Mouse (Mus musculus) cerebellum, adult 9-11 months (tissue): ENCODE data around the gene Itfg2.

ENCODE experiments used
- DNase-seq: peaks from one replicate; pipeline ENCODE4 v3.0.0; 2022

Itfg2 gene

DNA sequence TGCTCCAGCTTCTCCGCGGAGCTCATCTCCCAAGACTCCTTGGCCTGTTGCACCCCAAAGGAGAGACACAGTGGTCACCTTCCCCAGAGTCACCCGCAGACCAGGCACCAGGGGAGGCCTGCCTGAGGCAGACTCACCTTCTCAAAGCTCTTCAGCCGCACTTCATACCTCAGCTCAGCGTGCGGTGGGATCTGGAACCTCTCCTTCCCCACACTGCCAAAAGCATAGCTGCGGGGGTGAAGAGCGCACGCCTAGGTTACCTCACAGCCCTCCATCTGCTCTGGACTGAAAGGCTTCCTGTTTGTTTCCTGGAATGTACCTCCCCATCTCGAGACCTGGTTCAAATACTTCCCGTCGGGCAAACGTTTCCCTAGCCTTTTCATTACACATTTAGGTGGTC is 8.8 kb upstream of the Itfg2 start:
- DNase-seq, result peak; percentile 83

DNA sequence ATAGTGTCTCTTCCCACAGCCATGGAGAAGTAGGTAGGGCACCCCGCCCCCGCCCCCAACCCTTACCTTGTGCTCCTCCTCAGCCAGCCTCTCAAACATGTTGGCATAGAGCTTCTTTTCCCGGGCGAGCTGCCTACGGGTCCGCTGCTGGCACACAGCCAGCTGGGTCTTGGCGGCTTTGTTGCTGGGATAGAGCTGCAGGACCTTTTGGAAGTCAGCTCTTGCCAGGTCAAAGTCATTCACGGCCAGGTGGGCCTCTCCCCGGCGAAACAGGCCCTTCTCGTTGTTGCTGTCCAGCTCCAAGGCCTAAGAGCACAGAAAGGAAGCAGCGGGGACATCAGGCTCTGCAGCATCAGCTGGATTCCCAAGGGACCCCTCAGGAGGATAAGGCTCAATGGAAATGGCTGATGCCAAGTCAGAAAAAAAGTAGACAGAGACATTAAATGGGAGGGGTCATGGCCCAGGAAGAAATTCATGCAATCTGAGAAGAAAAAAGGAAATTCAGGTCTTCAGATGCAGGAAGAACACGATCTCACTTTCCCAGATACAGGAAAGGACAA is 7.7 kb upstream of the Itfg2 start:
- DNase-seq, result peak; percentile 85

DNA sequence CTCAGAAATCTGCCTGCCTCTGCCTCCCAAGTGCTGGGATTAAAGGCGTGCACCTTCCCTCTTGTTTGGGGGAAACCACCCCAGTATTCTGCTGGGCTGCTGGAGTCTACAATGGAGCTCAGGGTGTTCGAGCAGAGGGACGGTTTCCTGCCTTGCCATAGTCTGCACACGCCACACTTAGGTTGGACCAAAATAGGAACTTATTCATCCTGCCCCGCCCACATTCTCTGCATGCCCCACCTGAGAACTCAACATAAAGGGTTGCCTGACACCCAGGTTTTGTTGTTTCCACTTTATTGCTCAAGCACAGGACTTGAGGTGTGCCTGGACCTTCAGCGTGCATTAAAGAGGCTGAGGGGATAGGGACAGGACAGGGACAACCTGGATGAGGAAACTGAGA is 5.1 kb upstream of the Itfg2 start:
- peak; percentile 5 for DNase-seq

DNA sequence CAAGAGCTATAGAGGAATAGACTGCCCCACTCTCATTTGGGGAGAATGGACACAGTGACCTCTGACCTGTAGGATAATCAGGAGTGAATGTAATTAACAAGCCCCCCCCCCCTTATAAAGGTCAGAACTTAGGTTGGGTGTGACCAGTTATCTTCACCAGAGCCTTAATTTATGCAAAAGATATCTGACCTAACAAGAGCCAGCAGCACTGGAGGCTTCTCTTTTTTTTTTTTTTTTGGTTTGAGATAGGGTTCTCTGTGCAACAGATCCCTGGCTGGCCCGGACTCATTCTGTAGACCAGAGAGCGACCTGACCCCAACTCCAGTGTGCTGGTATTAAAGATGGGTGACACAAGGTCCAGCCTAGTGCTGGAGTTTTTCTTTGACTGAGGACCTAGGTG is 4.6 kb upstream of the Itfg2 start:
- DNase-seq, result no peak

DNA sequence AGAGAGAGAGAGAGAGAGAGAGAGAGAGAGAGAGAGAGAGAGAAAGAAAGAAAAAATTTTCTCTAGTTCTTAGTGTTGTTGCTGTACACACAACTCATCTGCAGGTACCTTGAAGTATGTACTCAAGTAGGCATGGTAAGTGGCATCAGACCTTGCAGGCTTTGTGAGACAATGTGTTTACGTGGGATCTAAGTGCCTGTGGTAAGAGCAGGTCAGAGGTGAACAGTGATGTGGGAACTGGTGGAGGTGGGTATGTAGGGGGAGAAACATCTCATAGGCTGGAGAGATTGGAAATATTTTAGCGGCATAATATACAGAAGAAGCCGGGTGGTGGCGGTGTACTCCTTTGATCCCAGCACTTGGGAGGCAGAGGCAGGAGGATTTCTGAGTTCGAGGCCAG is 2.8 kb upstream of the Itfg2 start:
- no peak for DNase-seq

DNA sequence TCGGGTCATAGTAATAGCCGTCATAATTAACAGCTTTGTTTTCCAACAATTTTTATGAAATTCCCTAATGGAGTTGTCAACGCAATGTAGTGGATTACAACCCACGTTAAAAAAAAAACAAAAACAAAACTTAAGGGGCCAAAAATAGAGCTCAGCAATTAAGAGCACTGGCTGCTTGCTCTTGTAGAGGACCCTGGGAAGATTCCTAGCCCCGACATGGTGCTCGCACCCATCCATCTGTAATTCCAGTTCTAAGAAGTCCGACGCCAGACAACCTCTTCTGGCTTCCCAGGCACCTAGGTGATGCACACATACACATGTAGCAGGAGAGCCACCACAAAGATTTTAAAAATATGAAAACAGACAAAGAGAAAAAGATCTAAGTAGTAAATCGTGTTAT is 315 bp upstream of the Itfg2 start:
- DNase-seq, result no peak

DNA sequence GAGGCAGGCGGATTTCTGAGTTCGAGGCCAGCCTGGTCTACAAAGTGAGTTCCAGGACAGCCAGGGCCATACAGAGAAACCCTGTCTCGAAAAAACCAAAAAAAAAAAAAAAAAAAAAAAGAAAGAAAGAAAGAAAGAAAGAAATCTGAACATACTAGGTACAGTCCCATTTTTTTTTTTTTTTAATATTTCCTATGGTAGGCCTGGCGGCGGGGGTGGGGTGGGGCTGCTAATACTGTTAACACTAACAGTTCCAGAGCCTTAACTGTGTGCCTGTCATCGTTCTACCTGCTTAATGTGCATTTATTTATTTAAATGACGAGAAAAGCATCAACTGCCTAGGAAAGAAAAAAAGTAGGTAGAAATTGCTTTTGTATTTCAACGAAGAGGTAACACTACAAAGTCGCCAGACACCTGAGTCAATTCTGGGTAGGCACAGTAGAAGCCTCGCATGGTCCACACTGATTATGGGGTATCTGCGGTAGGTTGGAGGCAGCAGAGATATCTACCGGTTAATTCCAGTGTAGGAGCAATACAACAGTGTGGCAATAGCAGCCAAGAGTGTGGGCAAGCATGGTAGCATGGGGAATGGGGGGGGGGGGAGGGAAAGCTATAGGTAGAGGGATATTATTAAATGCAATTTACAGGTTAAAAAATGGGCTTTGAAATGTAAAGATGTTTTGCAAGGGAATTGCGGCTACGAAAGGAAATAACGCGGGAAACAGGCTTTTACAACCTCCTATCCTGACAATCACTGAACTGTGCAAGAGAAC is 1.0 kb downstream of the Itfg2 start:
- DNase-seq, result peak; percentile 57

DNA sequence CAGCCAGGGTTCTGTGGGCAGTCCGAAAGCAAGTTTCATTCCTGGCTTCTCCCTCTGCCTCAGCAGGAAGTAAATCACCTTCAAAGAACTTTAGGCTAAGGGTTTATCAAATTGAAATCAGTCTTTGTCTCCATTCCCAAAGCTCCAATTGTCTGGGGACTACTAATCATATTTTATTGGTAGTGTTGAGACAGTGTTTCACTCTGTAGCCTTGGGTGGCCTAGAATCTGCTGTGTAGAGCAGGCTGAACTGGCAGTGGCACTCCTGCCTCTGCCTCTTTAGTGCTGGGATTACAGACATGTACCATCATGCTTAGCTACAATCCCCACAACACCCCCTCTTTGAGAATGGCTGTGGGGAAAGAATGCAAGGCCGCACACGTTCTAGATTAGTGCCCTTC is 3.3 kb downstream of the Itfg2 start:
- DNase-seq, result no peak

DNA sequence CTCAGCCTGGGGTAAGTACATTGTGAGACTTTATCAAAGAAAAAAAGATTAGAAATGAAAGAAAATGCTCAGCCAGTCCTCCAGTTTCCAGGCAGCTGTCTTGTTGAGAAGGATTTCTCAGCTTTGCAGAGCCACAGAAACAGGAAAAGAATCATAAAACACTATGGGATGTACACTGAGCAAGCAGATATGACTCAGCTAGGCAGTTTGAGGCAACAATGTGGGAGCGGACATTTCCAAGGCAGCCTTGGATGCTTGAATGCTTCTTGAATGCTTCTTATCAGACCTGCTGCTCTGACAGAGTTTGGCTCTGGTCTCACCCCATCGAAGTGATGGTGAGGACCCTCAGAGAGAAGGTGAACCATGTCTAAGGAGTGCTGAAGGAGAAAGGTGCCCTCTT is 3.7 kb downstream of the Itfg2 start:
- DNase-seq, result no peak

DNA sequence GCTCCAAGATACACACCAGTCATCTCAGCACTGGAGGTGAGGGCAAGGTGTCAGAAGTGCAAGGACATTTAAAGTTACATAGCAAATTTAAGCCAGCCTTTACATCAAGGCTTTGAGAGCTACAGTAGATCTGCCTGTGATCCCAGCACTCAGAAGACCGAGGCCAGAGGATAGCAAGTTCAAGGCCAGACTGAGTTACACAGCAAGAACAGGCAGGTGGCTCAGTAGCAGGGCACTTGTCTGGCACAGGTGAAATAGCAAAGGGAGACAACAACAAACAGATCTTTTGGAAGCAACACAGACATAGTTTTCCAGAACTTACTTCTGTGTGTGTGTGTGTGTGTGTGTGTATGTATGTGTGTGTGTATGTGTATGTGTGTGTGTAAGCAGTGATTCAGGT is 6.7 kb downstream of the Itfg2 start:
- DNase-seq, result no peak

DNA sequence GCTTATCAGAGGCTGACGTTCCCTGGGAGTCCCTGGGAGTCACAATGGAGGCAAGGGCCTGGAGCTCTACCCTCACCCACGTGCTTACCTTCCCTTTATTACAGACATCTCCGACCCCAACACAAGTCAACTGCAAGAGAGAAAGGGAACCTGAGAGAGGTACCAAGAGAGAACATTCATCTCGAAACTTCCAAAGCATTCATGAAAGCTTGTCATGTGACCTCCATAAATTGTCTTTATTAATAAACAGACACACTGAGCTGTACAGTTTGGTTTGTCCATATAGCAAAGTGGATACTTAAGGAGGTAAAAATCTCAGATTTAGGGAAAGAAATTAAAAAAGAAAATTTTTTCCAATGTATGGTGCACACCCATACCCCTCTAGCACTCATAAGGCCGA is 8.6 kb downstream of the Itfg2 start:
- DNase-seq, result no peak

DNA sequence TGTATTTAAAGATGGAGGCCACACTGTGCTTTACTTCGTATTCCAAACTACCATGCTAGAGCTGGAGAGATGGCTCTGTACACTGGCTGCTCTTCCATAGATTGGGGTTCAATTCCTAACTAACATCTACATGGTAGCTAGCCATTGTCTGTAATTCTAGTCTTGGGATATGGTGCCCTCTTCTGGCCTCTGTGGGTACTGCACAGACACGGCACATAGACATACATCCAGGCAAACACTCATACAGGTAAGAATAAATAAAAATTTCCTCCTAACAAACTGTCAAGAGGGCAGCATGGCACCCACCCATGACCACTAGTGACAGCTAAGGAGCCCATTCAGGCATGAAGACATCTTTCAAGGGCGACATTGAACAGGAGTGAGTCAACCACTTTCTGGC is 13.6 kb downstream of the Itfg2 start:
- DNase-seq, result peak; percentile 73

DNA sequence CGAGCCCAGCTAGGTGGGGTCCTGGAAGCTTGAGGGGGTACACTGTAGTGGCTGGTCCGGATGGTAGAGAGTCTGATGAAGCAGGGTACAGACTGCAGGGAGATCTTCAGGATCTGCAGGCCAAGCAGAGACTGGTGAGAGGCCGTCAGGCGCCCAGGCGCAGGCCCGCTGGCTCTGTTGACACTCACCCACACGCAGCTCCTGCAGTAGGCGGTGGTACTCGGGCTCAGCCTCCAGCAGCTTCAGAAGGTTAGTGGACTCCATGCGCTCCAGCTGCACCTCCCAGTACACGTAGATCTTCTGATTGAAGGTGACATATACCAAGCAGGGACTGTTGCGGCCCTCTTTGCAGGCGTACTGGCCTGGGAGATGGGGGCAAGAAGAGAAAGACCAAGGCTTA is 14.4 kb downstream of the Itfg2 start:
- DNase-seq, result peak; percentile 14

DNA sequence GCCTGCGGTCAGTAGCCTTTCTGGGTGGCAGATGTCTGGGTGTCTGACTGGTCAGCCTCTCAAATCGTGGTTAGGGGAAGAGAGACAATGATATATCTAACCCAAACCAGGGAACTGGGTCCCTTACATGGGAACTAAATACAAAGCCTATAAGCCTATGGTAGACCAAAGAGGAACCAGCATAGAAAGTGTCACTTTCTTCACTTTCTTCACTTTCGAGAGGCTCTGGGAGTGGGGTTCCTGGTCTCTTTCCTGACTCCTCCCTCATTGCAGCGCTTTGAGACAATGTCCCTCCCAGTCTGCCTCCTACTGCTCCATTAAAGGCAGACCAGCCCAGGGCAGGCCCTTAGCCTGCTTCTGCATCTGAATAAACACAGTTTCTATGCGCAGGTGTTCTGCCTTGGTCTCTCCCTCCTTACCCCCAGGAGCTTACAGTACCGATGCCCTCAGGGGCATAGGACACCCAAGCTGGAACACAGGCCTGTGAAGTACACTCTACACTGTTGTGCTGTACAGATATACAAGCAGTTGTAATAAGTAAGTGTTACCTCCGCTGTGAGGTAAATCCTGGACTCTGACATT is 16.1 kb downstream of the Itfg2 start:
- DNase-seq, result no peak

DNA sequence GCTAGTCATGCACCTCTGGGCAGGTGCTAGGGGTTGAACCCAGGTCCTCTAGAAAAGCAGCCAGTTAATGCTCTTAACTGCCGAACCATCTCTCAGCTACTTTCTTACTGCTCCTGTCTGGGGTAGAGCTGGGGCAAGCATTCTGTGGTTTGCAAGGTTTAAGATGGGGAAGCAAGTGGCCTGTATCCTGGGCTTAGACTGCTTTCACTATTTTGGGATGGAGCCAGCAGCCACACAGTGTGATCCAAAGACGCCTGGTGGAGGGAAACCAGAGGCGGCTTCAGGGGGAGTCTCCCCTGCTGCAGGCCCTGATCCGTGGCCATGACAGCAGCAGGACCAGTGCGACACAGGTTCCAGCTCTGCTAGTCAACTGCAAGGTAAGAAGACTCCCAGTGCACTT is 20.0 kb downstream of the Itfg2 start:
- peak; percentile 25 for DNase-seq

DNA sequence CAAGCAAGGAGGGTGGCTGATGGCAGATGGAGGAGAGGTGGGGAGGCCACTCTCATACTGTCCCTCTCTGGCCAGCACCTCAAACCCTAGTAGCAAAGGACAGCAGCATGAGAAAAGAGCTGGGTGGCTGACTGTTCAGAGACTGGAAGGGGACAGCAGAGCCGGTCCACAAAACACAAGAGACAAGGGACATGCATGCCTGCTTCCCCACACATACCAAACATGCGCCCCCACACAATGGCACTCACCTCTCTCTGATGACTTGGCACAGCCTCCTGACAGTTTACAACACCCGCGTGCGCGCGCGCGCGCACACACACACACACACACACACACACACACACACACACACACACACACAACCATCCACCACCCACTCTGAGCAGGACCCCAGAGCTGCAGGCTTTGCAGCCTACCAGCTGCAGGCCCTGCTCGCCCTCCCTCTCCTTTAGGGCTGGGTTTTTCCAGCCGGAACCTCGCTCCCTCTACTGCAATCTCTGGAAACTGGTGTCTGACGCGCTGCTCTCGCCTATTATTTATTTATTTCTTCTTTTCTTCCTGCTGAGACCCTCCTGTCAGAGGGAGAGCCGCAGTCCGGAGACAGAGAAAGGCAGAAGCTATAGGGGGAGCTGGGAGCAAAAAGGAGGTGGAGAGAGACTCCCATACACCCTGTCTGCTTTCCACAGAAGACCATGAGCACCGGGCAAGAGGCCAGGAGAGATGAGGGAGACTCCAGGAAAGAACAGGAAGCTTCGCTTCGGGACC is 25.1 kb downstream of the Itfg2 start:
- peak; percentile 81 for DNase-seq

DNA sequence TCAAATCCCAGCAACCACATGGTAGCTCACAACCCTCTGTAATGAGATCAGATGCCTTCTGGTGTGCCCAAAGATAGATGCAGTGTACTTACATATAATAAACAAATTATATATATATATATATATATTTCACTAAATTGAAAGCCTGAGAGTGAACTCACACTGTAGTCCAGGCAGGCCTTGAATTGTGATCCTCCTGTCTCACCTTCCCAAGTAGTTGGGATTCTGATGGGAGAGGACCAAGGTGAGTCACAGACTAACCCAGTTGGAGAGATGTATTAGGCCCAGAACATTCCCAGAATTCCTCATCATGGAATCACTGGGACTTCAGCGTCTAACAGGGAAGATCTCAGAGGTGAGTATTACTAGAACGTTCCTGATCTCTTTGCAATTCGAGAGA is 25.7 kb downstream of the Itfg2 start, which contains the start of gene Nrip2:
TSS of gene Nrip2 (plus strand) at position 301 of the 400 bp plus-strand sequence.
- DNase-seq, result no peak

DNA sequence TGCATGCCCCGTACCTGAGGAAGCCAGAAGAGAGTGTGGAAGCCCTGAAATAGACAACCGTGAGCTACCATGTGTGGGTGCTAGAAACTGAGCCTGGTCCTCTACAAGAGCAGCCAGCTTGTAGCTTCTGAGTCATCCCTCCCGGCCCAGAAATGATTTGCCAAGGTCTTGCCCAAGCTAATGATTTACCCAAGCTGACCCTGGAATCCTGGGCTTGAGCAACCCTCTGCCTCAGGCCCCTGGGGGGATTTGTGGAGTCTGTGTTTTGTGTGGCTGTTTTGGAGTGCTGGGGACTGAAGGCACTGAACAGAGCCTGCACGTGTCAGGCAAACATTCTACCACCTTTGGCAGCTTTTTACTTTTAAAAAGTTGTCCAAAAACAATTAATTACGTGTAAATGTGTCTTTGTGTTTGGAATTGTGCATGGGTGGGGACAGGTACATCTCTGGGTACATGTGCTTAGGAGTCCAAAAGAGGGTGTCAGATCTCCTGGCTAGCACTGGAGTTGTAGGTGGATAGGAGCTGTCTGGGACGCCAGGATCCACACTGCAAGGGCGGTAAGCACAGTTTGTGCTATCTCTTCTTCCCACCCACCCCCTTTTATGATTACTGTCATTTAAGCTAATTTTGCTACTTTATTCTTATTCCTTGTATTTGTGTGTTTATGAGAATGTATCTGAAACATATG is 27.0 kb downstream of the Itfg2 start:
- DNase-seq, result no peak

DNA sequence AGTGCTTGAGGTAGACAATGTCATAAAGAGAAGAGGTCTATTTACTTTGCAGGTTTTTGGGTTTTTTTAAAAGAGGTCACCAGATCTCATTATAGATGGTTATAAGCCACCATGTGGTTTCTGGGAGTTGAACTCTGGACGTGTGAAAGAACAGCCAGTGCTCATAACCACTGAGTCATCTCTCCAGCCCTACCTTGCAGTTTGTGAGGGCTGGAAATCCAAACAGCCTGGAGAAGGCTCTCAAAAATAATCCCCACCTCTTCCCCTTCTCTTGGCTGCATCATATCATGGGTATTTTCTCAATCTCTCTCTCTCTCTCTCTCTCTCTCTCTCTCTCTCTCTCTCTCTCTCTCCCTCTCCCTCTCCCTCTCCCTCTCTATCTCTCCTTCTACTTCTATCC is 34.0 kb downstream of the Itfg2 start:
- DNase-seq, result no peak

DNA sequence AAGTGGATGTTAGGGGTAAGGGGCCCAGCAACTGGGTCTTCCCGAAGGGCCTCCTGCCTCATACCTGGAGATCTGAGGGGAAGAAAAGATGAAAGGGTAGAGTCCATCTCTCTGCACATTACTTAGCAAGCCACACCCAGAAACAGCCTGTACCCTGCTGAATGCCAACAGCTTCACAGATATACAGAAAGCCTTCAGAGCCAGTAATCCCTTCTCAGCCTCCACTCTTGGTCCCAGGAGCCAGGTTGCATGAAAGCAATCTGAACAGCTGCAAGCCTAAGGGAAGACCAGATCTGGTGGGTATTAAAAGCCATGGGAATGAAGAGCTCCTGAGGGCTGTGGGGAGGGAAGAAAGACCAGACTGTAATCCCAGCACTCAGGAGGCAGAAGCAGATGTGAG is 35.5 kb downstream of the Itfg2 start:
- DNase-seq, result no peak

DNA sequence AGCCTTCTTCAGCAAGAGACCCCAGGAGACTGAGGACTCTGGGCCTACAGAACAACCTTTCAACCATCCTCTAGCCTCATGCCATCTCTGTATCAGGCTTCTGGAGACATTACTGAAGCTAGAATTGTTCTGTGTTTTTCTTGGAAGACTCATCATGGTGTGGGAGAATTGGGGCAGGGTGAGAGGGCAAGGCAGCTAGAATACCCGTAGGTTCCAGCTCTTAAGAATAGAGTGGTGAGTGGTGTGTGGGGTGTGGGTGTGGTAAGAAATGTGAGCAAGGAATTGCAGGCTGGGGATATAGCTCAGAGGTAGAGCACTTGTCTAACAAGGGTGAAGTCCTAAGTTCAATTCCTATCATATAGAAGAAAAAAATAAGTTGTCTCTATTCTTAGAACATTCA is 39.7 kb downstream of the Itfg2 start:
- DNase-seq, result no peak

DNA sequence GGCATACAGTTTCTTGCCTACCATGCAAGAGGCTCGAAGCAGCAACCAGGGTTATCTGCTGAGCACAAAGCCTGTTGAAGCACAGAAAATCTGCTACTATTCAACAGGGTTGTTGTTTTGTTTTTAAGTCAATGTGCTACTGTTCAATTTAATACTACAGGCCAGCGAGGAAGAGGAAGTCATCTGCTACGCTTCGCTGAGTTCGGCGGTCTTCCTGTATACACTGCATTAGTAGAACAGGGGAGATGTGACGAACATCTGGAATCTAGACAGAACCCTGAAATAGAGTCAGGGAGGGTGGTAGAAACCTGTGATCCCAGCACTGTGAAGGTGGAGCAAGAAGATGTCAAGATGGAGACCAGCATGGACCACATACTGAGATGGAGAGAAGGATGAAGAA is 41.0 kb downstream of the Itfg2 start:
- no peak for DNase-seq

DNA sequence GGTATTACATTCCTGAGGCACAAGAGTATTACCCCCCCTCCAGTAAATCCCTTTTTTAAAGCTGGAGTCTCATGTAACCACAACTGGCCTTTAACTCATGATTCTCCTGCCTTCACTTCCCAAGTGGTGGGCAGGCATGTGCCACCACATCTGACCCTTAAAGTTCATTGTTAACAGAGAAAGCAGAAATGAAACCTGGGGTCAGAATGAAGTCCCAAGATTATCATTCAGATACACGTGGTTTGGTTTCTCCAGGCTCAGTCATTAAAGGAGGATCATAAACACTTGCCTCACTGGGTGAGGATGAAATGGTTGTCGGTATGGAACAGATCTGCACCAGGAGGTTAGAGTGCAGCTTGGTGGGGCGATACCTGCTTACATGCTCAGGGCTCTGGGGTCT is 43.5 kb downstream of the Itfg2 start:
- DNase-seq, result no peak
